Mouse (Mus musculus) hindbrain, embryonic 16.5 days (tissue): ENCODE measurements around the gene Tmprss9. TPM values are rescaled to one million over a fixed set of nuclear protein-coding genes. Genes with fewer than 3 reads are reported as not detected.

Experiments
- ATAC-seq: fragments of 200-750 bp; cut with Nextera tagmentation; 2 replicates; pipeline ENCODE4 v1.8.0; 2017; ENCODE audit warnings: moderate TSS enrichment, moderate library complexity
- H3K27ac ChIP-seq: fragments of 300-500 bp; sonication (generic); 2 replicates; pipeline ENCODE4 v1.5.1; 2014; ENCODE audit warnings: low read depth, mild to moderate bottlenecking, control low read depth, low read length, moderate library complexity
- H3K27me3 ChIP-seq: fragments of 300-500 bp; sonication (generic); replicated peaks from 2 replicates; pipeline ENCODE4 v1.6.1; 2014; ENCODE audit warnings: low read length; ENCODE audit not compliant: control insufficient read depth, insufficient read depth
- H3K36me3 ChIP-seq: fragments of 300-500 bp; sonication (generic); 2 replicates; pipeline ENCODE4 v1.6.1; 2014; ENCODE audit warnings: mild to moderate bottlenecking, low read length, moderate library complexity, mixed read lengths; ENCODE audit not compliant: control insufficient read depth, insufficient read depth
- H3K4me1 ChIP-seq: fragments of 300-500 bp; sonication (generic); 2 replicates; pipeline ENCODE4 v1.6.1; 2014; ENCODE audit warnings: low read depth, low read length; ENCODE audit not compliant: control insufficient read depth, insufficient read depth
- H3K4me2 ChIP-seq: fragments of 300-500 bp; sonication (generic); 2 replicates; pipeline ENCODE4 v1.6.1; 2014; ENCODE audit warnings: mild to moderate bottlenecking, low read length, control low read depth, moderate library complexity
- H3K4me3 ChIP-seq: fragments of 300-500 bp; sonication (generic); 2 replicates; pipeline ENCODE4 v1.5.1; 2014; ENCODE audit warnings: mild to moderate bottlenecking, low read length, control low read depth, moderate library complexity
- H3K9ac ChIP-seq: fragments of 300-500 bp; sonication (generic); 2 replicates; pipeline ENCODE4 v1.6.1; 2014; ENCODE audit warnings: low read depth, mild to moderate bottlenecking, control low read depth, low read length, moderate library complexity
- H3K9me3 ChIP-seq: fragments of 300-500 bp; sonication (generic); 2 replicates; pipeline ENCODE4 v1.6.1; 2014; ENCODE audit warnings: mild to moderate bottlenecking, low read length, moderate library complexity; ENCODE audit not compliant: control insufficient read depth
- WGBS: fragments of 180-500 bp; shearing (Covaris S2); extraction: QIAGEN DNeasy Blood & Tissue Kit; methylation state at CpG from one replicate; pipeline ENCODE4 v1.1.7; 2014; 5-methylcytosine and 5-hydroxymethylcytosine counted together
- polyA plus RNA-seq: library from polyadenylated mRNA; unstranded; fragments of >200 nt; fragmentation: Nextera tagmentation; extraction: Ambion mirVana; gene quantifications from 2 replicates; pipeline ENCODE4 v1.2.1, GENCODE M21; 2015

Tmprss9 gene
- polyA plus RNA-seq, 1 experiment from 2014 or later: 0.13 TPM

- Histone ChIP-seq H3K27me3 (no peaks in the 10 kb centered on the region), H3K27ac (no peak overlapping the region), H3K4me3 (no peak overlapping the region), H3K9ac (no peak overlapping the region), H3K4me1 (peaks cover 11% of the 10 kb centered on the region), H3K9me3 (no peaks in the 10 kb centered on the region), H3K4me2 (no peak overlapping the region), H3K36me3 (peaks cover 3% of the 10 kb centered on the region; the same call in 1 of the 2 replicates)
- ATAC-seq: no peak
- whole genome bisulfite sequencing: 78% methylated on average over 6 of the region's 6 CpGs
Observed at GRCm38 (mm10) chr10:80895697-80896096, 24.0 kb downstream of the Tmprss9 start.

DNA sequence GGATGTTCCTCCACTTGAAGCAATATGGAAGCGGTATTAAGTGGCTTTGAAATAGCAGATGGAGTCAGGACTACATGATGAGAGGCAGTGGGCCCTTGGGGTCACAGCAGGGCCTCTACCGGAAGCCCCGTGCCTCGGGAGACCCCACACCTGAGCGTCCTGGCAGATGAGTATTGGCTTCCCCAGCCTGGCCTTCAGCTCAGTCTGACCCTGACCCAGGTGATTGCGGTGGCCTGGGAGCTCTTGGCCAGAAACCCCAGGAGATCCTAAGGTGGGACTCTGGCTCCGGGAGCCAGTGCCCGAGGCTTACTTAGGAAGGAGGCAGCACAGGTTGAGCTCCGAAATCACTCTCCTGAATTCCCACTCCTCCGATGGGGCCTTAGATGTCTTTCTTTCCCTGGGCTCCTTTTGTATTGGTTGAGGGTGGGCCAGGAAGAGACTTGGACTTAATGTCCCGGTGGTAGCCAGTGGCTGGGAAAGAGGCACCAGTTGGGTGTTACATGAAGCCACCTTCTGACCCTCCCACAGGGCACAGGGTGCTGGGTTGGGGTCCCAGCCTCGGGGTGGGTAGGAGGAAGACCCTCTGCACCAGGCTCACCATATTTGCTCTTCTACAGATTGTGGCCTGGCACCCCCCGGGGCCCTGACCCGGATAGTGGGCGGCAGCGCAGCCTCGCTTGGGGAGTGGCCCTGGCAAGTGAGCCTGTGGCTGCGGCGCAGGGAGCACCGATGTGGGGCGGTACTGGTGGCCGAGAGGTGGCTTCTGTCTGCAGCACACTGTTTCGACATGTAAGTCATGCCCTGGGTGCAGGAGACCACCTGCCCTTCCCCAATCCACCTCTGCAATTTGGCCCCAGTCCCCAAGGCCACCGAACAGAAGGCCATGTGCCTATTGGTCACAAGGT is 25.2 kb downstream of the Tmprss9 start:
- peaks cover 14% of the 10 kb centered on the region for H3K4me1 ChIP-seq
- peaks cover 6% of the 10 kb centered on the region for H3K36me3 ChIP-seq
- no peak overlapping the region for H3K27ac ChIP-seq
- WGBS: 71% methylated on average over 24 of the region's 24 CpGs
- H3K9ac ChIP-seq: no peak overlapping the region
- H3K9me3 ChIP-seq: no peaks in the 10 kb centered on the region
- H3K4me3 ChIP-seq: no peak overlapping the region
- no peak for ATAC-seq
- no peak overlapping the region for H3K4me2 ChIP-seq
- no peaks in the 10 kb centered on the region for H3K27me3 ChIP-seq

DNA sequence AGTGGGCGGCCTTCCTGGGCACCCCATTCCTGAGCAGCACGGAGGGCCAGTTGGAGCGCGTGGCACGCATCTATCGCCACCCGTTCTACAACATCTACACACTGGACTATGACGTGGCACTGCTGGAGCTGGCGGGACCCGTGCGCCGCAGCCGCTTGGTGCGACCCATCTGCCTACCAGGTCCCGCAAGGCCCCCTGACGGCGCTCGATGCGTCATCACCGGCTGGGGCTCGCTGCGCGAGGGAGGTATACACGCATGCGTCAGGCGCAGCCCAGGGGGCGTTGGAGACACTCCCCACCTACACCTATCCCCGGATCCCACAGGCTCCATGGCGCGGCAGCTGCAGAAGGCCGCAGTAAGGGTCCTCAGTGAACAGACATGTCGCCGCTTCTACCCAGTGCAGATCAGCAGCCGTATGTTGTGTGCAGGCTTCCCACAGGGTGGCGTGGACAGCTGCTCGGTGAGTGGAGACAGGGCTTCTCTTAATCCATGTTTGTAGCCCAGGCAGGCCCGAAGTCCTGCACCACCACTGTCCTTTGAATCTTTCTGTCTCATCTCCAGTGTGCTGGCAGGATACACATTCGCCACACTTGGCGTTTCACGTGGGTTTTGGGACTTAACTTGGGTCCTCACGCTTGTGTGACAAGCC is 26.3 kb downstream of the Tmprss9 start:
- no peak for ATAC-seq
- WGBS: 29% methylated on average over 41 of the region's 41 CpGs
- peaks cover 16% of the 10 kb centered on the region for H3K36me3 ChIP-seq
- H3K27ac ChIP-seq: no peak overlapping the region
- H3K4me1 ChIP-seq: peaks cover 14% of the 10 kb centered on the region
- peak overlapping the region; percentile 1; the same call in 1 of the 2 replicates for H3K9ac ChIP-seq
- peak overlapping the region; percentile 3; the same call in 1 of the 2 replicates for H3K4me2 ChIP-seq
- H3K4me3 ChIP-seq: no peak overlapping the region; the same call in 1 of the 2 replicates
- no peaks in the 10 kb centered on the region for H3K27me3 ChIP-seq
- no peaks in the 10 kb centered on the region for H3K9me3 ChIP-seq

DNA sequence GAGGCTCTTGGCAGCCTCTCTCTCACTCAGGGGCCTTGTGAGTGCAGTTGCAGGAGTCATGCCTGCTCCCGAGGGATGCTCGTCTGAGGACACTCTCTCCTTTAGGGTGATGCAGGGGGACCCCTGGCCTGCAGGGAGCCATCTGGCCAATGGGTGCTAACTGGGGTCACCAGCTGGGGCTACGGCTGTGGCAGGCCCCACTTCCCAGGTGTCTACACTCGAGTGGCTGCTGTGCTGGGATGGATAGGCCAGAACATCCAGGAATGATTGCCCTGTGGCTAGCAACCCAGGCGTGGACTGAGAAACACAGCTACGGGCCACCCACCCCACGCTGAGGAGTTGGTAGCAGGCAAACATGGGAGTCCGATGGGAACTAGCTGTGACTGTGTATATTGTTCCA is 27.4 kb downstream of the Tmprss9 start:
- Histone ChIP-seq H3K9me3 (no peaks in the 10 kb centered on the region), H3K27me3 (no peaks in the 10 kb centered on the region), H3K4me2 (peak overlapping the region; percentile 70), H3K36me3 (peaks cover 26% of the 10 kb centered on the region), H3K27ac (no peak overlapping the region), H3K4me3 (no peak overlapping the region), H3K4me1 (peaks cover 14% of the 10 kb centered on the region), H3K9ac (no peak overlapping the region)
- ATAC-seq: no peak
- 91% methylated on average over 8 of the region's 8 CpGs for WGBS

DNA sequence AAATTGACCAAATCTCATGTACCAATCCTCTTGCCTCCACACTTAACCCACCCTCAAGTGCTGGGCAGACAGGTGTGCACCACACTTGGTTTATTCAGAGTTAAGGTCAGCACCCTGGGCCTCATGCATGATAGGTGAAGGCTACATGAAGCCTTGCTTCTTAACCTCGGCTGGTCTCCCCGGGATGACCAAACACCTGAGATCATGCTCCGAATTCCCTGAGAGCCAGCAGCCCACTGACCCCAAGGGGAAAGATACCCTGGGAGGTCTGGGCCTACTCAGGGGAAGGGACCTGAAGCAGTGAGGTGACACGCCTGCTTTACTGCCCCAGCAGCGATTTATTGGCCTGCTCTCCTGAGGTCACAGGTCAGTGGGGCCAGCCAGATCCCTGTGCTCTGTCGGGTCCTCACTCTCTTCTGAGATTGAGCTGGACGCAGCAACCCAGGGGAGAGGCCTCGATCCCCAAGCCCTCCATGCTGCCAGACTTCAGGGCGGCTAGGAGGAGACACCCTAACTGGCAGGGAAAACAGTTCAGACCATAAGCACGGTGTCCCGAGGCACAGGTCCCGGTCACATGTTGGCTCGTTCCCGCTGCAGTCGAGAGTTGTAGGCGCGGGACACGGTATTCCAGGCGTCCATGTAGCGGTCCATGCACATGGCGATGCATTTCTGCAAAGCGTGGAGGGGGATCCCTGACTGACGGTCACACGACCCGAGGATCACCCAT is 28.1 kb downstream of the Tmprss9 start:
- peak overlapping the region; percentile 94 for H3K27ac ChIP-seq
- 15% methylated on average over 24 of the region's 25 CpGs for WGBS

GRCm38 (mm10) chr10:80900318-80901247 is 28.9 kb downstream of the Tmprss9 start, which contains the start of gene Timm13:
Gene Timm13 (minus strand): TSS chr10:80900969.
- peak within 1 kb of the TSS; percentile 70 for H3K4me2 ChIP-seq
- peak within 1 kb of the TSS; percentile 94 for H3K9ac ChIP-seq
- under 1% methylated on average over 71 of the region's 72 CpGs for WGBS
- H3K4me1 ChIP-seq: peaks cover 14% of the 10 kb centered on the region
- H3K27me3 ChIP-seq: no peaks in the 10 kb centered on the region
- no peaks in the 10 kb centered on the region for H3K9me3 ChIP-seq
- H3K4me3 ChIP-seq: peak within 1 kb of the TSS; percentile 91
- peak within 1 kb of the TSS; percentile 94 for H3K27ac ChIP-seq
- peak; percentile 96 for ATAC-seq
- H3K36me3 ChIP-seq: peaks cover 40% of the 10 kb centered on the region

More for the DNA sequence above, 28.1 kb downstream of the Tmprss9 start:
- peaks cover 33% of the 10 kb centered on the region for H3K36me3 ChIP-seq
- peak overlapping the region; percentile 91 for H3K4me3 ChIP-seq
- peaks cover 14% of the 10 kb centered on the region for H3K4me1 ChIP-seq
- H3K9me3 ChIP-seq: no peaks in the 10 kb centered on the region
- no peaks in the 10 kb centered on the region for H3K27me3 ChIP-seq
- no peak for ATAC-seq
- peak overlapping the region; percentile 70 for H3K4me2 ChIP-seq
- peak overlapping the region; percentile 94 for H3K9ac ChIP-seq

DNA sequence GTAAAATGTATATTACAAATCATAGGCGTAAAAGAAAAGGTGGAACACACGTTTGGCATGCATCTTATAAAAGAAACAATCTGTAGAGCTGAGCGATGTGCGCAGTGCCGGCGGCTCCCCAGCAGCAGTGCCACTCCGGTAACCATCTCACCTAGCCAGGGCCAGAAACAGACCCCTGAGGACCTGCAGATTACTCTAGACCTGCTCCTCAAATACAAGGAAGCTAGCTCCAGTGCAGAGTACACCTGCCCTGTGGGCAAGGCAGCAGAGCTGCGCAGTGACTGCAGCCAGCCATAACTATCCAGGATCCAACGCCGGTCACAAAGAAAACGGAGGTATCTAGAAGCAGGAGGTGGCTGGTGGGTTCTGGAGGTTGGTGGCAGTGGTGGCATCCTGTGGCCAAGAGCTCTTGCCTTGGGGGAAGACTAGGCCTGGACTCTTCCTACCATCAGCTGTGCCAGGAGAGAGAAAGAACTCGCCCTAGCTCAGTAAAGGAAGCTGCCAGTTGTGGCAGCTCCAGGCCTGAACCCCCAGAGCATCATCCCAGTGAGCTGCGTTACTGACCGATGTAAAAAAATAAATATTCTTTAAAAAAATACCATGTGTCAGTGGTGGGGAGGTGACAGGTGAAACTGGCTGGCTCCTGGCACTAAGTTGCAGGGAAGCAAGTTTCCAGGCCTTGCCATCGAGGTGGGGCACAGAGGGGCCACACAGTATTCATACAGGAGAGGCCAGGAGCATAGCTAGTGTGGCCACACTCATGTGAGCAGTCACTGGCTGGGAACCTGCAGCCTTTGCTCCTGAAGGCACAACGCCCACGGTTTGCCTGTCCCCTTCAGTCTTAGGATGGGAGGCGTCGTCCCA is 30.0 kb downstream of the Tmprss9 start:
- Histone ChIP-seq H3K27me3 (no peaks in the 10 kb centered on the region), H3K9ac (peak overlapping the region; percentile 38), H3K36me3 (peaks cover 47% of the 10 kb centered on the region), H3K9me3 (no peaks in the 10 kb centered on the region), H3K27ac (peak overlapping the region; percentile 70), H3K4me1 (peaks cover 14% of the 10 kb centered on the region), H3K4me3 (peak overlapping the region; percentile 91; the same call in 1 of the 2 replicates), H3K4me2 (peak overlapping the region; percentile 48)
- WGBS: 91% methylated on average over 19 of the region's 19 CpGs
- no peak for ATAC-seq
